Comparison of ENCODE assay signal across 8 mouse cellular contexts in genomic region chr16:39056061-39056460, GRCm38 (mm10).
DNase-seq lines count a peak whose midpoint lies in the region; ATAC-seq and TF ChIP-seq lines count a peak whose summit lies in the region.

No protein-coding gene starts in this region.

- no peaks in the 10 kb centered on the region for H3K36me3 ChIP-seq in heart, embryonic 15.5 days
- H3K36me3 ChIP-seq in heart, embryonic 10.5 days: no peaks in the 10 kb centered on the region
- no peaks in the 10 kb centered on the region for H3K36me3 ChIP-seq in kidney, embryonic 14.5 days (ENCODE audit: control insufficient read depth, insufficient read depth, low read length)
- no peaks in the 10 kb centered on the region for H3K36me3 ChIP-seq in liver, postnatal 0 days (replicated peaks; ENCODE audit: insufficient read depth, low read length)

- TF ChIP-seq CTCF in liver, postnatal 0 days (IDR thresholded peaks at IDR 0.05; ENCODE audit: low read depth): peak; percentile 53

- no peak overlapping the region for H3K27ac ChIP-seq in heart, embryonic 15.5 days
- H3K27ac ChIP-seq in heart, embryonic 10.5 days: no peak overlapping the region
- no peak overlapping the region for H3K27ac ChIP-seq in kidney, embryonic 14.5 days (ENCODE audit: low read depth, low read length)
- H3K27ac ChIP-seq in liver, postnatal 0 days (ENCODE audit: low read depth): no peak overlapping the region

- 24% methylated on average over 6 of the region's 6 CpGs for WGBS in heart, embryonic 15.5 days
- 18% methylated on average over 6 of the region's 6 CpGs for WGBS in heart, embryonic 10.5 days
- 30% methylated on average over 6 of the region's 6 CpGs for WGBS in kidney, embryonic 14.5 days
- 15% methylated on average over 6 of the region's 6 CpGs for WGBS in liver, postnatal 0 days (ENCODE audit: insufficient replicate concordance)

- peaks cover 5% of the 10 kb centered on the region; the same call in 1 of the 2 replicates for H3K4me1 ChIP-seq in heart, embryonic 15.5 days (replicated peaks)
- H3K4me1 ChIP-seq in heart, embryonic 10.5 days: peaks cover 13% of the 10 kb centered on the region
- H3K4me1 ChIP-seq in kidney, embryonic 14.5 days (ENCODE audit: control insufficient read depth, insufficient read depth, low read length): no peaks in the 10 kb centered on the region
- H3K4me1 ChIP-seq in liver, postnatal 0 days (ENCODE audit: insufficient read depth): no peaks in the 10 kb centered on the region

- H3K4me3 ChIP-seq in heart, embryonic 15.5 days: no peak overlapping the region
- H3K4me3 ChIP-seq in heart, embryonic 10.5 days: no peak overlapping the region
- no peak overlapping the region for H3K4me3 ChIP-seq in kidney, embryonic 14.5 days (ENCODE audit: low read length)
- H3K4me3 ChIP-seq in liver, postnatal 0 days (ENCODE audit: low read depth, low read length): no peak overlapping the region

- peaks cover 4% of the 10 kb centered on the region for H3K27me3 ChIP-seq in heart, embryonic 15.5 days
- no peaks in the 10 kb centered on the region for H3K27me3 ChIP-seq in heart, embryonic 10.5 days (ENCODE audit: insufficient read depth, poor library complexity, severe bottlenecking)
- no peaks in the 10 kb centered on the region for H3K27me3 ChIP-seq in kidney, embryonic 14.5 days (ENCODE audit: control insufficient read depth, insufficient read depth, low read length)
- H3K27me3 ChIP-seq in liver, postnatal 0 days (ENCODE audit: insufficient read depth, low read length): no peaks in the 10 kb centered on the region

- TF ChIP-seq EP300 in liver, postnatal 0 days (IDR thresholded peaks at IDR 0.05; ENCODE audit: low read depth): no peak

- no peak; the same call in 1 of the 2 replicates for ATAC-seq in heart, embryonic 15.5 days (replicated peaks; ENCODE audit: insufficient number of reproducible peaks, insufficient read depth, low FRiP score, low read depth)
- ATAC-seq in kidney, embryonic 14.5 days (ENCODE audit: low FRiP score, low TSS enrichment): peak; percentile 47; the same call in 1 of the 2 replicates
- no peak for ATAC-seq in liver, postnatal 0 days

- no peak for DNase-seq in heart, embryonic 10.5 days (ENCODE audit: low spot score)
- DNase-seq in MEL-GATA-1-ER (ENCODE audit: extremely low read depth, low read depth): peak; percentile 45
- peak; percentile 79 for DNase-seq in embryo, embryonic 10.5 days (ENCODE audit: low spot score)
- no peak for DNase-seq in liver, postnatal 0 days
- peak; percentile 18 for DNase-seq in right cerebral cortex, postnatal 25 days
- no peak for DNase-seq in spleen, postnatal 10 days (ENCODE audit: low spot score in 2 of 2)

- peak overlapping the region; percentile 51; the same call in 1 of the 2 replicates for H3K4me2 ChIP-seq in heart, embryonic 15.5 days
- H3K4me2 ChIP-seq in kidney, embryonic 14.5 days (replicated peaks; ENCODE audit: low read depth, low read length): no peak overlapping the region
- no peak overlapping the region for H3K4me2 ChIP-seq in liver, postnatal 0 days (ENCODE audit: low read depth, low read length)

- H3K9me3 ChIP-seq in heart, embryonic 15.5 days (replicated peaks): no peaks in the 10 kb centered on the region
- H3K9me3 ChIP-seq in heart, embryonic 10.5 days: no peaks in the 10 kb centered on the region
- no peaks in the 10 kb centered on the region for H3K9me3 ChIP-seq in kidney, embryonic 14.5 days (ENCODE audit: control insufficient read depth, low read length)
- H3K9me3 ChIP-seq in liver, postnatal 0 days (ENCODE audit: low read length): no peaks in the 10 kb centered on the region

- no peak overlapping the region for H3K9ac ChIP-seq in heart, embryonic 15.5 days
- no peak overlapping the region for H3K9ac ChIP-seq in kidney, embryonic 14.5 days (ENCODE audit: low read depth, low read length)
- H3K9ac ChIP-seq in liver, postnatal 0 days (replicated peaks): no peak overlapping the region

Comparison
In these comparisons a context has a peak if more than half of its experiments do, and no peak if none do; other contexts are left out.
1. DNase-seq: peak in MEL-GATA-1-ER (single experiment), embryo, embryonic 10.5 days (single experiment) and right cerebral cortex, postnatal 25 days (single experiment); none in heart, embryonic 10.5 days (single experiment), liver, postnatal 0 days (single experiment) and spleen, postnatal 10 days (0 of 2).